Mouse (Mus musculus) hindbrain, embryonic 15.5 days (tissue): ENCODE results near the gene Notch2. TPM values are rescaled to one million over a fixed set of nuclear protein-coding genes. Genes with fewer than 3 reads are reported as not detected.
A peak's percentile ranks its signal among the peaks of the same experiment; 100 is the strongest.
"Not testable (repeated sequence)": the region's sequence is repeated elsewhere in the genome, so short reads cannot be mapped to it uniquely, and the experiment has no call there.

ENCODE experiments used
- ATAC-seq: fragments of 200-750 bp; cut with Nextera tagmentation; 2 replicates; pipeline ENCODE4 v1.8.0; 2017; ENCODE audit warnings: low read depth, moderate number of reproducible peaks, moderate TSS enrichment; ENCODE audit not compliant: low FRiP score
- H3K27ac ChIP-seq: fragments of 300-500 bp; sonication (generic); replicated peaks from 2 replicates; pipeline ENCODE4 v1.5.1; 2015; ENCODE audit warnings: mild to moderate bottlenecking, inconsistent platforms
- H3K27me3 ChIP-seq: fragments of 300-500 bp; sonication (generic); 2 replicates; pipeline ENCODE4 v1.6.1; 2015; ENCODE audit warnings: control low read depth, inconsistent platforms
- H3K36me3 ChIP-seq: fragments of 300-500 bp; sonication (generic); 2 replicates; pipeline ENCODE4 v1.6.1; 2015; ENCODE audit warnings: control low read depth, inconsistent platforms
- H3K4me1 ChIP-seq: fragments of 300-500 bp; sonication (generic); replicated peaks from 2 replicates; pipeline ENCODE4 v1.6.1; 2015; ENCODE audit warnings: control low read depth, inconsistent platforms
- H3K4me2 ChIP-seq: fragments of 300-500 bp; sonication (generic); 2 replicates; pipeline ENCODE4 v1.6.1; 2015; ENCODE audit warnings: moderate library complexity, mild to moderate bottlenecking, inconsistent platforms
- H3K4me3 ChIP-seq: fragments of 300-500 bp; sonication (generic); 2 replicates; pipeline ENCODE4 v1.5.1; 2015; ENCODE audit warnings: mild to moderate bottlenecking, inconsistent platforms
- H3K9ac ChIP-seq: fragments of 300-500 bp; sonication (generic); 2 replicates; pipeline ENCODE4 v1.6.1; 2015; ENCODE audit warnings: inconsistent platforms
- H3K9me3 ChIP-seq: fragments of 300-500 bp; sonication (generic); 2 replicates; pipeline ENCODE4 v1.6.1; 2016; ENCODE audit warnings: control low read depth, inconsistent platforms
- WGBS: fragments of 180-500 bp; shearing (Covaris S2); methylation state at CpG from one replicate; pipeline ENCODE4 v1.1.7; 2015; 5-methylcytosine and 5-hydroxymethylcytosine counted together
- polyA plus RNA-seq: library from polyadenylated mRNA; unstranded; fragments of >200 nt; fragmentation: Nextera tagmentation; extraction: Ambion mirVana; gene quantifications from 2 replicates; pipeline ENCODE4 v1.2.1, GENCODE M21; 2015

The Notch2 gene
- polyA plus RNA-seq, 1 experiment from 2014 or later: 11.7 TPM

- WGBS: 69% methylated on average over 8 of the region's 8 CpGs
- Histone ChIP-seq H3K27ac (no peak overlapping the region), H3K4me1 (peaks cover 34% of the 10 kb centered on the region), H3K27me3 (no peaks in the 10 kb centered on the region), H3K4me3 (no peak overlapping the region), H3K36me3 (no peaks in the 10 kb centered on the region), H3K9me3 (no peaks in the 10 kb centered on the region), H3K4me2 (no peak overlapping the region), H3K9ac (no peak overlapping the region)
- ATAC-seq: no peak
These were observed 32.3 kb downstream of the Notch2 start for GRCm38 (mm10) chr3:98045465-98046148.

GRCm38 (mm10) chr3:98046305-98046704, 33.0 kb downstream of the Notch2 start:
- 60% methylated on average over 8 of the region's 8 CpGs for WGBS
- no peaks in the 10 kb centered on the region for H3K36me3 ChIP-seq
- H3K4me3 ChIP-seq: no peak overlapping the region
- 0 out of 2 replicates have a peak, but pooled peaks have one; percentile 13 for ATAC-seq
- no peaks in the 10 kb centered on the region for H3K27me3 ChIP-seq
- H3K4me2 ChIP-seq: no peak overlapping the region
- H3K9ac ChIP-seq: no peak overlapping the region
- peaks cover 41% of the 10 kb centered on the region for H3K4me1 ChIP-seq
- no peak overlapping the region for H3K27ac ChIP-seq
- H3K9me3 ChIP-seq: no peaks in the 10 kb centered on the region

- Histone ChIP-seq H3K27me3 (no peaks in the 10 kb centered on the region), H3K4me1 (peaks cover 47% of the 10 kb centered on the region), H3K4me2 (no peak overlapping the region), H3K9ac (no peak overlapping the region), H3K36me3 (no peaks in the 10 kb centered on the region), H3K27ac (no peak overlapping the region), H3K4me3 (no peak overlapping the region), H3K9me3 (no peaks in the 10 kb centered on the region)
- no peak for ATAC-seq
- WGBS: 78% methylated on average over 1 of the region's 1 CpGs
These were observed 36.3 kb downstream of the Notch2 start for GRCm38 (mm10) chr3:98049671-98050070.

- not testable (repeated sequence) for H3K27me3 ChIP-seq, H3K4me3 ChIP-seq, H3K36me3 ChIP-seq, H3K9ac ChIP-seq, H3K4me2 ChIP-seq, H3K9me3 ChIP-seq, ATAC-seq
- 90% methylated on average over 7 of the region's 7 CpGs for WGBS
- Histone ChIP-seq H3K27ac (0 out of 2 replicates have a peak overlapping the region, but pooled peaks have one; percentile 25), H3K4me1 (peaks cover 51% of the 10 kb centered on the region)
These were observed 36.8 kb downstream of the Notch2 start for GRCm38 (mm10) chr3:98050086-98050485.

- H3K27me3 ChIP-seq: no peaks in the 10 kb centered on the region
- H3K9me3 ChIP-seq: no peaks in the 10 kb centered on the region
- H3K27ac ChIP-seq: 0 out of 2 replicates have a peak overlapping the region, but pooled peaks have one; percentile 25
- ATAC-seq: 0 out of 2 replicates have a peak, but pooled peaks have one; percentile 28
- 60% methylated on average over 14 of the region's 14 CpGs for WGBS
- H3K4me1 ChIP-seq: peaks cover 49% of the 10 kb centered on the region
- no peak overlapping the region for H3K9ac ChIP-seq
- no peak overlapping the region for H3K4me3 ChIP-seq
- H3K4me2 ChIP-seq: no peak overlapping the region
- no peaks in the 10 kb centered on the region for H3K36me3 ChIP-seq
These were observed 37.4 kb downstream of the Notch2 start for GRCm38 (mm10) chr3:98050492-98051406.

- Histone ChIP-seq H3K4me1 (peaks cover 42% of the 10 kb centered on the region), H3K4me3 (no peak overlapping the region), H3K4me2 (no peak overlapping the region), H3K9ac (no peak overlapping the region), H3K27me3 (no peaks in the 10 kb centered on the region), H3K9me3 (no peaks in the 10 kb centered on the region), H3K36me3 (no peaks in the 10 kb centered on the region), H3K27ac (peak overlapping the region; percentile 44; the same call in 1 of the 2 replicates)
- WGBS: 41% methylated on average over 16 of the region's 16 CpGs
- ATAC-seq: 0 out of 2 replicates have a peak, but pooled peaks have one; percentile 23
These were observed 38.2 kb downstream of the Notch2 start for GRCm38 (mm10) chr3:98051407-98051968.

- no peak for ATAC-seq
- Histone ChIP-seq H3K27ac (peak overlapping the region; percentile 57; the same call in 1 of the 2 replicates), H3K36me3 (no peaks in the 10 kb centered on the region), H3K4me2 (no peak overlapping the region), H3K9ac (no peak overlapping the region), H3K27me3 (no peaks in the 10 kb centered on the region), H3K9me3 (no peaks in the 10 kb centered on the region), H3K4me3 (no peak overlapping the region), H3K4me1 (peaks cover 41% of the 10 kb centered on the region)
- 74% methylated on average over 16 of the region's 16 CpGs for WGBS
These were observed 39.4 kb downstream of the Notch2 start for GRCm38 (mm10) chr3:98052507-98053430.

GRCm38 (mm10) chr3:98053817-98054216, 40.5 kb downstream of the Notch2 start:
- H3K4me1 ChIP-seq: peaks cover 41% of the 10 kb centered on the region
- H3K4me2 ChIP-seq: no peak overlapping the region

GRCm38 (mm10) chr3:98054334-98055007, 41.1 kb downstream of the Notch2 start:
- Histone ChIP-seq H3K27ac (no peak overlapping the region), H3K4me1 (peaks cover 40% of the 10 kb centered on the region), H3K9me3 (no peaks in the 10 kb centered on the region), H3K36me3 (no peaks in the 10 kb centered on the region), H3K27me3 (no peaks in the 10 kb centered on the region), H3K4me3 (no peak overlapping the region), H3K4me2 (no peak overlapping the region), H3K9ac (no peak overlapping the region)
- 83% methylated on average over 8 of the region's 8 CpGs for WGBS
- ATAC-seq: no peak

More at GRCm38 (mm10) chr3:98053817-98054216, 40.5 kb downstream of the Notch2 start:
- no peaks in the 10 kb centered on the region for H3K27me3 ChIP-seq
- no peaks in the 10 kb centered on the region for H3K9me3 ChIP-seq
- H3K27ac ChIP-seq: no peak overlapping the region
- H3K9ac ChIP-seq: no peak overlapping the region
- no peaks in the 10 kb centered on the region for H3K36me3 ChIP-seq
- WGBS: 82% methylated on average over 1 of the region's 1 CpGs
- no peak overlapping the region for H3K4me3 ChIP-seq
- no peak for ATAC-seq

GRCm38 (mm10) chr3:98055008-98055345, 41.6 kb downstream of the Notch2 start:
- Histone ChIP-seq H3K4me3 (no peak overlapping the region), H3K27ac (no peak overlapping the region), H3K4me1 (peaks cover 37% of the 10 kb centered on the region), H3K27me3 (no peaks in the 10 kb centered on the region), H3K9me3 (no peaks in the 10 kb centered on the region), H3K4me2 (no peak overlapping the region), H3K9ac (no peak overlapping the region), H3K36me3 (no peaks in the 10 kb centered on the region)
- 57% methylated on average over 6 of the region's 6 CpGs for WGBS
- no peak for ATAC-seq
